Mouse (Mus musculus): Measurements from ENCODE around the gene Ablim1.

Ablim1 gene

GRCm38 (mm10) chr19:57301961-57302395 is 12.7 kb downstream of the Ablim1 start:
- no peak for DNase-seq (ENCODE audit: low read depth)

GRCm38 (mm10) chr19:57298006-57298405 is 16.7 kb downstream of the Ablim1 start:
- no peak for DNase-seq (ENCODE audit: low read depth)

- peak; percentile 27 for DNase-seq (ENCODE audit: low read depth)
Measured at GRCm38 (mm10) chr19:57297447-57297846, 17.3 kb downstream of the Ablim1 start.

GRCm38 (mm10) chr19:57296539-57296938 is 18.2 kb downstream of the Ablim1 start:
- no peak for DNase-seq (ENCODE audit: low read depth)

GRCm38 (mm10) chr19:57295521-57295920 is 19.2 kb downstream of the Ablim1 start:
- DNase-seq (ENCODE audit: low read depth): no peak

GRCm38 (mm10) chr19:57294356-57294755 is 20.4 kb downstream of the Ablim1 start:
- no peak for DNase-seq (ENCODE audit: low read depth)

- DNase-seq (ENCODE audit: low read depth): no peak
Measured at GRCm38 (mm10) chr19:57293737-57294136, 21.0 kb downstream of the Ablim1 start.

GRCm38 (mm10) chr19:57283310-57283709 is 31.4 kb downstream of the Ablim1 start:
- DNase-seq (ENCODE audit: low read depth): no peak

GRCm38 (mm10) chr19:57282642-57283041 is 32.1 kb downstream of the Ablim1 start:
- peak; percentile 30 for DNase-seq (ENCODE audit: low read depth)

- DNase-seq (ENCODE audit: low read depth): no peak
Measured at GRCm38 (mm10) chr19:57279666-57280065, 35.1 kb downstream of the Ablim1 start.

GRCm38 (mm10) chr19:57278263-57278662 is 36.5 kb downstream of the Ablim1 start:
- no peak for DNase-seq (ENCODE audit: low read depth)

- DNase-seq (ENCODE audit: low read depth): no peak
Measured at GRCm38 (mm10) chr19:57277010-57277409, 37.7 kb downstream of the Ablim1 start.

- no peak for DNase-seq (ENCODE audit: low read depth)
Measured at GRCm38 (mm10) chr19:57275166-57275953, 39.4 kb downstream of the Ablim1 start.

GRCm38 (mm10) chr19:57274717-57275116 is 40.0 kb downstream of the Ablim1 start:
- DNase-seq (ENCODE audit: low read depth): no peak

GRCm38 (mm10) chr19:57274286-57274685 is 40.4 kb downstream of the Ablim1 start:
- no peak for DNase-seq (ENCODE audit: low read depth)

GRCm38 (mm10) chr19:57272824-57273613 is 41.7 kb downstream of the Ablim1 start:
- DNase-seq (ENCODE audit: low read depth): peak; percentile 65

GRCm38 (mm10) chr19:57271757-57272156 is 43.0 kb downstream of the Ablim1 start:
- DNase-seq (ENCODE audit: low read depth): no peak

GRCm38 (mm10) chr19:57270711-57271110 is 44.0 kb downstream of the Ablim1 start:
- DNase-seq (ENCODE audit: low read depth): no peak

GRCm38 (mm10) chr19:57269791-57270190 is 44.9 kb downstream of the Ablim1 start:
- DNase-seq (ENCODE audit: low read depth): no peak

- DNase-seq (ENCODE audit: low read depth): no peak
Measured at GRCm38 (mm10) chr19:57267531-57267930, 47.2 kb downstream of the Ablim1 start.

- no peak for DNase-seq (ENCODE audit: low read depth)
Measured at GRCm38 (mm10) chr19:57266374-57267085, 48.2 kb downstream of the Ablim1 start.

- no peak for DNase-seq (ENCODE audit: low read depth)
Measured at GRCm38 (mm10) chr19:57264296-57264947, 50.3 kb downstream of the Ablim1 start.

Measured in fibroblast of lung, adult 2 months (primary cell).